In the genomic region with DNA sequence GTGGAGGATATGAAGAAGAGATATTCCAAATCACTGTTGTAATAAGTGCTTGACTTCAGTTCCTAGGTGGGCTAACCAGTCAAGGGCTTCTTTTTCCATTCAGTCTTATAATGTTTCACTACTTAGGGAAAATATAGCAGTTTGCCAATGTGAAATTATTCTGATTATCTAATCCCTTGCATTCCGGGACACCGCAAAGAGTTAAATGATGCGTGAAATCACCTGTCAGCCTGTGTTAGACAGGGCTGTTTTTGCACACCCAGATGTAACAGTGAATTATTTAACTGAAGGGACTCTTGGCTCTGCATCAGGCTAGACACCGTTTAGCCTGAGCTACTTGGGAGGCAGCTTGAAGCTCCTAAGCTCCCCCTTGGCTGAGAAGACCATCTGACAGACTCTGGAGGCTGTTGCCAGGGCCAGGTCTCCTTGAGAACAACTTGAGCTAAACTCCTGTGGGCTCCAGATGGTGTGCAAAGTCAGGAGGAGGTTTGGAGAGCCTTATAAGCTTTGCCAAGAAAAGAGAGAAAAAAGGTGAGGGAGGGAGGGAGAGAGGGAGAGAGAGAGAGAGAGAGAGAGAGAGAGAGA, we compare ENCODE assay signal across 10 mouse cellular contexts.
DNase-seq lines count a peak whose midpoint lies in the region; ATAC-seq lines count a peak whose summit lies in the region.
"Had no signal": no experiment of that assay in that cellular context is flagged by ENCODE, and none has a peak within 500 bp of the region (broad histone marks: within the 10 kb centered on the region; RNA-seq: fewer than 3 reads in every experiment).

No protein-coding gene starts in this region.

- no peak for ATAC-seq in granulocyte monocyte progenitor cell, adult 5-6 weeks (replicated peaks; ENCODE audit: poor library complexity, severe bottlenecking)

- DNase-seq in cerebellum, adult 11-12 months, result peak; percentile 6
- DNase-seq in cerebellum, postnatal 36 days, result no peak
- DNase-seq in layer of hippocampus, adult 18-20 months (ENCODE audit: low spot score in 2 of 2), result peak; percentile 7 to 25
- DNase-seq in layer of hippocampus, adult 9-10 months (ENCODE audit: low spot score), result no peak
- DNase-seq in layer of hippocampus, postnatal 36 days, result peak; percentile 12 to 13
- peak; percentile 50 for DNase-seq in right cerebral cortex, postnatal 25 days
- no peak for DNase-seq in heart, adult 18-20 months
- DNase-seq: kidney, adult 11 months; lung, postnatal 14 days had no signal

Comparison
In these comparisons a context has a peak if more than half of its experiments do, and no peak if none do; other contexts are left out.
1. DNase-seq: peak in cerebellum, adult 11-12 months (single experiment), layer of hippocampus, adult 18-20 months (2 of 2), layer of hippocampus, postnatal 36 days (2 of 2) and right cerebral cortex, postnatal 25 days (single experiment); none in cerebellum, postnatal 36 days (0 of 2), layer of hippocampus, adult 9-10 months (single experiment) and heart, adult 18-20 months (0 of 2).